Mouse (Mus musculus) kidney, embryonic 14.5 days (tissue): Measurements from ENCODE around the gene Il2ra. TPM values are rescaled to one million over a fixed set of nuclear protein-coding genes. Genes with fewer than 3 reads are reported as not detected.
A peak's percentile ranks its signal among the peaks of the same experiment; 100 is the strongest.
"Not testable (repeated sequence)": the region's sequence is repeated elsewhere in the genome, so short reads cannot be mapped to it uniquely, and the experiment has no call there.

Experiments
- ATAC-seq: fragments of 200-750 bp; cut with Nextera tagmentation; 2 replicates; pipeline ENCODE4 v1.8.0; 2017; ENCODE audit warnings: moderate number of reproducible peaks, mild to moderate bottlenecking, moderate TSS enrichment, moderate library complexity; ENCODE audit not compliant: low FRiP score, low TSS enrichment
- H3K27ac ChIP-seq: fragments of 300-500 bp; sonication (generic); 2 replicates; pipeline ENCODE4 v1.5.1; 2014; ENCODE audit warnings: low read depth, mild to moderate bottlenecking, low read length, moderate library complexity, mixed read lengths
- H3K27me3 ChIP-seq: fragments of 300-500 bp; sonication (generic); 2 replicates; pipeline ENCODE4 v1.6.1; 2014; ENCODE audit warnings: mild to moderate bottlenecking, low read length; ENCODE audit not compliant: control insufficient read depth, insufficient read depth
- H3K36me3 ChIP-seq: fragments of 300-500 bp; sonication (generic); 2 replicates; pipeline ENCODE4 v1.6.1; 2014; ENCODE audit warnings: low read length, mixed read lengths; ENCODE audit not compliant: control insufficient read depth, insufficient read depth
- H3K4me1 ChIP-seq: fragments of 300-500 bp; sonication (generic); 2 replicates; pipeline ENCODE4 v1.6.1; 2014; ENCODE audit warnings: low read length, mixed read lengths; ENCODE audit not compliant: control insufficient read depth, insufficient read depth
- H3K4me2 ChIP-seq: fragments of 300-500 bp; sonication (generic); replicated peaks from 2 replicates; pipeline ENCODE4 v1.6.1; 2014; ENCODE audit warnings: low read depth, mild to moderate bottlenecking, low read length
- H3K4me3 ChIP-seq: fragments of 300-500 bp; sonication (generic); 2 replicates; pipeline ENCODE4 v1.5.1; 2014; ENCODE audit warnings: mild to moderate bottlenecking, low read length
- H3K9ac ChIP-seq: fragments of 300-500 bp; sonication (generic); 2 replicates; pipeline ENCODE4 v1.6.1; 2014; ENCODE audit warnings: low read depth, mild to moderate bottlenecking, low read length, moderate library complexity
- H3K9me3 ChIP-seq: fragments of 300-500 bp; sonication (generic); 2 replicates; pipeline ENCODE4 v1.6.1; 2016; ENCODE audit warnings: low read length; ENCODE audit not compliant: control insufficient read depth
- WGBS: fragments of 180-500 bp; shearing (Covaris S2); extraction: QIAGEN DNeasy Blood & Tissue Kit; methylation state at CpG from one replicate; pipeline ENCODE4 v1.1.7; 2014; 5-methylcytosine and 5-hydroxymethylcytosine counted together
- polyA plus RNA-seq: library from polyadenylated mRNA; unstranded; fragments of >200 nt; fragmentation: Nextera tagmentation; extraction: Ambion mirVana; gene quantifications from 2 replicates; pipeline ENCODE4 v1.2.1, GENCODE M21; 2014

Gene Il2ra
- not detected in 2 replicates for polyA plus RNA-seq

DNA sequence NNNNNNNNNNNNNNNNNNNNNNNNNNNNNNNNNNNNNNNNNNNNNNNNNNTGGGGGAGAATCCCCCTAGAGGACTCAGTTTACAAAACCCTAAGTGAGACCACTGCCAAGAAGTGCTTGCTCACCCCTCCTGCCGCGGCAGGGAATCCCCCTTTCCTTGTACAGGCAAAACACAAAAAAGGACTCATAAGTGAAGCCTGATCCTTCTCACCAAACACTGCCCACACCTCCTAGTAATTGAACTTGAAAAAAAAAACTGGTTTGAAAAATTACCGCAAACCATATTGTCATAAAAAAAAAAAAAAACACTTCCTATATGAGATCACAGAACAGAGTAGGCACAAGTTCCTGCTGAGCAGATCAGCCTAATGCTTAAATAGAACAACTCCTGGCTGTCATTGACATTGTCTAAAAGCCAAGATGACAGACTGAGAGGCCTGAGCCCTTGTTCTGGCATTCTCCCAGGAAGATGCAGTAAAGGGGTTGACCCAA lies at the start of gene Il2ra:
Gene Il2ra (plus strand): TSS at position 357 of the 491 bp plus-strand sequence.
- ATAC-seq, result no peak
- Histone ChIP-seq H3K4me3 (no peak within 1 kb of the TSS), H3K4me2 (no peak within 1 kb of the TSS), H3K27ac (no peak within 1 kb of the TSS), H3K27me3 (no peaks in the 10 kb centered on the region), H3K9me3 (no peaks in the 10 kb centered on the region), H3K4me1 (no peaks in the 10 kb centered on the region), H3K36me3 (no peaks in the 10 kb centered on the region), H3K9ac (no peak within 1 kb of the TSS)
- WGBS, result 88% methylated on average over 3 of the region's 3 CpGs

DNA sequence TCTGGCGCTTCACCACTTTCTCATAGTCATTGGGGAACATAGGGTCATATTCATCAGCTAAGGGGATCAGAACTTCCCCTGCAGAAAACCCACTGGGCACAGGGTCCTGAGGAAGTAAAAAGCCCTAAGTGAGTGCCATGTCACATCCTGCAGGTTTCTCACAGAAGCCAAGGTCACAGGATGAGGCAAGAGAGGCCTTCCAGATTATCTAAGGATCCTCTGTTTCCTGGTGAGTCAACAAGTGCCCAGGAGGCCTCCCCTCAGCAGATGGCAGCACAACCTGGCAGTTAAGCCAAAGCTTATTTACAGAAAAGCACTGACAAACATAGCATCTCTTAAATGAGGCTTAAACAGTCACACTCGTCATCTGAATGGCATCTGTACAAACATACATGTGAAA lies 45.9 kb upstream of the Il2ra start:
- Histone ChIP-seq H3K4me1 (peaks cover 2% of the 10 kb centered on the region; the same call in 1 of the 2 replicates), H3K27ac (no peak overlapping the region), H3K27me3 (no peaks in the 10 kb centered on the region), H3K4me3 (no peak overlapping the region), H3K9ac (no peak overlapping the region), H3K9me3 (no peaks in the 10 kb centered on the region), H3K36me3 (peaks cover 76% of the 10 kb centered on the region), H3K4me2 (no peak overlapping the region)
- no peak for ATAC-seq
- WGBS, result 84% methylated on average over 2 of the region's 2 CpGs

- H3K9ac ChIP-seq, result no peak overlapping the region
- H3K4me1 ChIP-seq, result peaks cover 8% of the 10 kb centered on the region; the same call in 1 of the 2 replicates
- H3K4me2 ChIP-seq, result no peak overlapping the region
- no peak overlapping the region for H3K4me3 ChIP-seq
- H3K27me3 ChIP-seq, result no peaks in the 10 kb centered on the region
- no peaks in the 10 kb centered on the region for H3K9me3 ChIP-seq
- H3K27ac ChIP-seq, result no peak overlapping the region
- ATAC-seq, result no peak
- H3K36me3 ChIP-seq, result peaks cover 64% of the 10 kb centered on the region
- 96% methylated on average over 7 of the region's 7 CpGs for WGBS
Observed at GRCm38 (mm10) chr2:11597906-11598305, 44.7 kb upstream of the Il2ra start.

DNA sequence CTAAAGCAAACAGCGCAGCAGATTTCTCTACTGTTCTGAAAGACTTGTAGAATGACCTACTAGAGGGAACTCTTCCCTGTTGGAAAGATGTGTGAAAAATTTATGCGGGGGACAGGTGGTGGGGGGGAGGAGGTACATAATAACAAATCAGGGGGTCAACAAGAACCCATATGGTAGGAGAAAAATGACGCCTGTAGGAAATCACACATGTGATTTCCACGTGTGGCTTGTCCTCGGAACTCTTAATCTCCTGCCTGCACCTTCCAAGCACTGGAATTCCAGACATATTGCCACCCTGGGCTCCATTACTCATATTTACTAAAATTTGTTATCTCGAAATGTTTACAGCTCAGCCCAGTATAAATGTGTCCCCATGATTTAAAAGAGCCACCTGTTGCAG lies 40.8 kb upstream of the Il2ra start:
- H3K36me3 ChIP-seq, result peaks cover 35% of the 10 kb centered on the region
- no peaks in the 10 kb centered on the region for H3K27me3 ChIP-seq
- peak overlapping the region; percentile 96; the same call in 1 of the 2 replicates for H3K9ac ChIP-seq
- no peaks in the 10 kb centered on the region for H3K9me3 ChIP-seq
- H3K4me3 ChIP-seq, result peak overlapping the region; percentile 96
- H3K4me1 ChIP-seq, result peaks cover 8% of the 10 kb centered on the region; the same call in 1 of the 2 replicates
- peak overlapping the region; percentile 83 for H3K4me2 ChIP-seq
- 77% methylated on average over 6 of the region's 6 CpGs for WGBS
- ATAC-seq, result no peak
- no peak overlapping the region for H3K27ac ChIP-seq

GRCm38 (mm10) chr2:11602506-11603489 lies 39.8 kb upstream of the Il2ra start:
- Histone ChIP-seq H3K4me2 (peak overlapping the region; percentile 83), H3K4me3 (peak overlapping the region; percentile 96), H3K9ac (peak overlapping the region; percentile 96), H3K4me1 (peaks cover 8% of the 10 kb centered on the region; the same call in 1 of the 2 replicates), H3K27ac (peak overlapping the region; percentile 76), H3K27me3 (no peaks in the 10 kb centered on the region), H3K9me3 (no peaks in the 10 kb centered on the region), H3K36me3 (peaks cover 26% of the 10 kb centered on the region; the same call in 1 of the 2 replicates)
- ATAC-seq, result peak; percentile 99
- WGBS, result under 1% methylated on average over 57 of the region's 78 CpGs

DNA sequence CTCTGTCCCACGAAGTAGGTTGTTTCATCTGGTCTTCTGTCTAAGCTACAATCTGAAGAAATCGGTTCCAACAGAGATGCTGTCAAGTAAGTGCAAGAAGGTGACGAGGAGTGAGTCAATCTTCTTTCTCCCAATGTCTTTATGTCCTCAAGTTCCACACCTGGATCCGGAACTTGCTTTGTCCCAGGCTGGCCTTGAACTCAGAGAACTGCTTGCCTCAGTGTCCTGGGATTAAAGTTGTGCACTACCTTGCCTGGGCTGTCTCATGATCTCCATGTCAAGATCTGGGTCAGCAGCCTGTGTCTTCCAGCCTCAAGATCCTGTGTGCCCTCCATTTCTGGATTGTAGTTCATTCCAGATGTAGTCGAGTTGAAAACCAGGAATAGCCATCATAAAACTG lies 38.6 kb upstream of the Il2ra start, which contains the start of gene Rbm17:
Gene Rbm17 (minus strand): TSS at position 101 of the 400 bp plus-strand sequence.
- ATAC-seq, result no peak

DNA sequence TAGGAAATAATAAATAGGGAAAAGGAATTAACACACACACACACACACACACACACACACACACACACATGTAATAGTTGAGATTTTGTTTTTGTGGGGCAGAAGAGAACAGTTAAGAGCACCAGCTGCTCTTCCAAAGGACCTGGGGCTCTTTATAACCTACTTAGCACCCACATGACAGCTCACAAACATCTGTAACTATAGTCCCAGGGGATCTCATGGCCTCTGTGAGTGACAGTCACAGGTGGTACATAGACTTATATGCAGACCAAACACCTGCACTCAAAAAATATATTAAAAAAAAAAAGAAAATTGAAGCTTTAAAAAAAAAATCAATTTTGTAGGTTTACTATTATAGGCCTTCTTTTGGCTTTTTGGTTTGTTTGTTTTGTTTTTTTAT lies 37.7 kb upstream of the Il2ra start:
- Histone ChIP-seq H3K4me1 (peaks cover 8% of the 10 kb centered on the region; the same call in 1 of the 2 replicates), H3K27me3 (no peaks in the 10 kb centered on the region), H3K36me3 (peaks cover 8% of the 10 kb centered on the region; the same call in 1 of the 2 replicates), H3K4me2 (no peak overlapping the region), H3K9me3 (no peaks in the 10 kb centered on the region), H3K27ac (no peak overlapping the region), H3K9ac (no peak overlapping the region), H3K4me3 (no peak overlapping the region)
- ATAC-seq, result no peak

More for the DNA sequence above, 38.6 kb upstream of the Il2ra start, which contains the start of gene Rbm17:
- Histone ChIP-seq H3K27me3 (no peaks in the 10 kb centered on the region), H3K4me1 (peaks cover 8% of the 10 kb centered on the region; the same call in 1 of the 2 replicates), H3K9ac (peak within 1 kb of the TSS; percentile 96), H3K27ac (peak within 1 kb of the TSS; percentile 76), H3K36me3 (peaks cover 14% of the 10 kb centered on the region; the same call in 1 of the 2 replicates), H3K4me3 (peak within 1 kb of the TSS; percentile 96), H3K9me3 (no peaks in the 10 kb centered on the region), H3K4me2 (peak within 1 kb of the TSS; percentile 83; the same call in 1 of the 2 replicates)
- 82% methylated on average over 5 of the region's 5 CpGs for WGBS

- 86% methylated on average over 4 of the region's 4 CpGs for WGBS
- not testable (repeated sequence) for H3K4me2 ChIP-seq, H3K27me3 ChIP-seq, H3K36me3 ChIP-seq, H3K4me1 ChIP-seq, H3K4me3 ChIP-seq, H3K27ac ChIP-seq, H3K9me3 ChIP-seq, ATAC-seq, H3K9ac ChIP-seq
Observed at GRCm38 (mm10) chr2:11606718-11607117, 35.9 kb upstream of the Il2ra start.

DNA sequence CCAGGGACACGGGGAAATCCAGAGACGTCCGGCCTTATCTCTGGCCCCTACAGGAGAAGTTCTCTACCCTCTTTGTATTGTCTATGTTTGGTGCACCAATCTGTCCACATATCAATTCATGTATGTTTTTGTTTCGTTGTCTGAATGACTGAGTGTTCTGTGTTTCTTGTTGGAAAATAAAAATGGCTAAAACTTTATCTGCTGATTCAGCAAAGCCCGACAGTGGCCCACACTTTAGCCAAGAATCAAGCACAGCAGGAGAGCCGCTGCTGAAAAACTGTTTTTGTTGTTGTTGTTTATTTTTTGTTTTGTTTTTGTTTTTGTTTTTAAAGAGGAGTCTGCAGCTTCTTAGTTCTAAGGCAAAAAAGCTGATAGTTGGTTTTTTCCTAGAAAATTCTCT lies 29.7 kb upstream of the Il2ra start:
- not testable (repeated sequence) for H3K36me3 ChIP-seq, H3K9me3 ChIP-seq, H3K27me3 ChIP-seq, H3K4me2 ChIP-seq, H3K4me1 ChIP-seq, H3K9ac ChIP-seq, H3K4me3 ChIP-seq, H3K27ac ChIP-seq, ATAC-seq
- WGBS, result 91% methylated on average over 6 of the region's 6 CpGs
